Mouse (Mus musculus): ENCODE results near the gene Vasp. TPM values are rescaled to one million over a fixed set of nuclear protein-coding genes. Genes with fewer than 3 reads are reported as not detected.
A peak's percentile ranks its signal among the peaks of the same experiment; 100 is the strongest.

The Vasp gene
- polyA plus RNA-seq, 1 experiment from 2014 or later: 42.4 TPM

DNA sequence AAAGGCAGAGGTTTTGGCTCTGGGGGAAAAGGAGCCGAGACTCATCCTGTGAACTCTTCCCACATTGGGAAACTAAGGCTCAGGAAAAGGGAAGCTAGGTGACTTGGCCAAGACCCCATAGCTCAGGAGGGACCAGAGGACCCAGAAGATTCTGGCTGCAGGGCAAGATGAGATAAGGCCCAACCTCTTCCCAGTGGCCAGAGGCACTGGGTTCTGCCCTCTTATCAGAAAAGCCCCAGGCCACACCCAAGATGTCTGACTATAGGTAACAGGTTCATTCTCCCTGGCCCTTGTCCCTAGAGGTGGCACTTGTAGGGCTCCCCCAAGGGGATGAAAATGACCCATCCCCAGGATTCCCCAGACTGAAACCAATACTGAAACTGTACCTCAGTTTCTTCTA, 24.8 kb downstream of the Vasp start:
- peak overlapping the region; percentile 72 for H3K27ac ChIP-seq (replicated peaks)
- H3K4me1 ChIP-seq (replicated peaks): peaks cover 49% of the 10 kb centered on the region
- no peaks in the 10 kb centered on the region for H3K27me3 ChIP-seq
- peaks cover 31% of the 10 kb centered on the region for H3K36me3 ChIP-seq (replicated peaks)
- no peaks in the 10 kb centered on the region for H3K9me3 ChIP-seq (replicated peaks)
- no peak overlapping the region for H3K9ac ChIP-seq
- ATAC-seq (ENCODE audit: insufficient read depth): peak; percentile 79
- WGBS (ENCODE audit: insufficient replicate concordance): 72% methylated on average over 1 of the region's 1 CpGs
- no peak overlapping the region for H3K4me3 ChIP-seq (replicated peaks)
- peak overlapping the region; percentile 43 for H3K4me2 ChIP-seq

- Histone ChIP-seq H3K36me3 (replicated peaks) (peaks cover 35% of the 10 kb centered on the region), H3K27me3 (no peaks in the 10 kb centered on the region), H3K4me1 (replicated peaks) (peaks cover 65% of the 10 kb centered on the region), H3K27ac (replicated peaks) (0 out of 2 replicates have a peak overlapping the region, but pooled peaks have one; percentile 12), H3K4me2 (no peak overlapping the region), H3K4me3 (replicated peaks) (no peak overlapping the region), H3K9me3 (replicated peaks) (no peaks in the 10 kb centered on the region), H3K9ac (no peak overlapping the region)
- ATAC-seq (ENCODE audit: insufficient read depth): no peak
- WGBS (ENCODE audit: insufficient replicate concordance): 69% methylated on average over 3 of the region's 3 CpGs
These were observed 26.5 kb downstream of the Vasp start for GRCm38 (mm10) chr7:19245083-19245482.

- Histone ChIP-seq H3K36me3 (replicated peaks) (peaks cover 35% of the 10 kb centered on the region), H3K27me3 (no peaks in the 10 kb centered on the region), H3K4me2 (no peak overlapping the region), H3K27ac (replicated peaks) (peak overlapping the region; percentile 38), H3K9ac (no peak overlapping the region), H3K4me3 (replicated peaks) (no peak overlapping the region), H3K4me1 (replicated peaks) (peaks cover 77% of the 10 kb centered on the region), H3K9me3 (replicated peaks) (no peaks in the 10 kb centered on the region)
- WGBS (ENCODE audit: insufficient replicate concordance): 82% methylated on average over 5 of the region's 5 CpGs
- no peak for ATAC-seq (ENCODE audit: insufficient read depth)
These were observed 27.8 kb downstream of the Vasp start for GRCm38 (mm10) chr7:19243858-19244257.

GRCm38 (mm10) chr7:19242005-19242404, 29.6 kb downstream of the Vasp start:
- ATAC-seq (ENCODE audit: insufficient read depth): no peak
- H3K27ac ChIP-seq (replicated peaks): no peak overlapping the region
- H3K9ac ChIP-seq: no peak overlapping the region
- H3K4me1 ChIP-seq (replicated peaks): peaks cover 87% of the 10 kb centered on the region
- H3K9me3 ChIP-seq (replicated peaks): no peaks in the 10 kb centered on the region
- 81% methylated on average over 1 of the region's 1 CpGs for WGBS (ENCODE audit: insufficient replicate concordance)
- peaks cover 26% of the 10 kb centered on the region for H3K36me3 ChIP-seq (replicated peaks)
- H3K4me2 ChIP-seq: no peak overlapping the region
- no peak overlapping the region for H3K4me3 ChIP-seq (replicated peaks)
- no peaks in the 10 kb centered on the region for H3K27me3 ChIP-seq

DNA sequence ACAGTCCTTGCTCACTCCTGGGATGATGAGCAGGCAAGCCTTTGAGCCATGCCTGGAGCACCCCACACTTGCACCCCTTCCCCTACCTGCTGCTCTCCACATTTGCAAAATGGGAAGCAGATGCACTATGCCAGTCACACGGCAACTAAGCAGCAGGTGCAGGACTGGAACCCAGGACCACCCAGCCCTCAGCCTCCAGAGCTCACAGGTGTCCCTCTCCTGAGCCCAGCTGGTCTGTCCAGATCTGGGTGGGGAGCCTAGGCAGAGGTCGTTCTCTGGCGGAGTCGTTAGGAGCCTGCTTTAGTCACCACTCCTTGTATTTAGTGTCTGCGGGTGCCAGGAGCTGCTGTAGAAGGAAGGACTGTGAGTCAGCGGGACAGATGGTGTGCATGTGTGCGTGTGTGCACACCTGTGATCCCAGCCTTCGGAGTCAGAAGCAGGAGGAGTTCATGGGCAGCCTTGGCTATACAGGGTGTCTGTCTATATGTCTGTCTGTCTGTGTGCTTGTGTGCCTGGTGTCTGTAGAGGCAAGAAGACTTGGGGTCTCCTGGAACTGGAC, 30.6 kb downstream of the Vasp start:
- Histone ChIP-seq H3K4me3 (replicated peaks) (no peak overlapping the region), H3K27ac (replicated peaks) (peak overlapping the region; percentile 89), H3K9me3 (replicated peaks) (no peaks in the 10 kb centered on the region), H3K27me3 (no peaks in the 10 kb centered on the region), H3K4me1 (replicated peaks) (peaks cover 87% of the 10 kb centered on the region), H3K4me2 (peak overlapping the region; percentile 56), H3K9ac (no peak overlapping the region), H3K36me3 (replicated peaks) (peaks cover 23% of the 10 kb centered on the region)
- WGBS (ENCODE audit: insufficient replicate concordance): 82% methylated on average over 8 of the region's 8 CpGs
- ATAC-seq (ENCODE audit: insufficient read depth): no peak

- Histone ChIP-seq H3K4me2 (peak overlapping the region; percentile 56), H3K9ac (peak overlapping the region; percentile 37), H3K36me3 (replicated peaks) (peaks cover 13% of the 10 kb centered on the region; the same call in 1 of the 2 replicates), H3K4me3 (replicated peaks) (peak overlapping the region; percentile 9), H3K27me3 (no peaks in the 10 kb centered on the region), H3K4me1 (replicated peaks) (peaks cover 87% of the 10 kb centered on the region), H3K9me3 (replicated peaks) (no peaks in the 10 kb centered on the region), H3K27ac (replicated peaks) (peak overlapping the region; percentile 89)
- 22% methylated on average over 3 of the region's 4 CpGs for WGBS (ENCODE audit: insufficient replicate concordance)
- ATAC-seq (ENCODE audit: insufficient read depth): peak; percentile 92
These were observed 31.6 kb downstream of the Vasp start for GRCm38 (mm10) chr7:19239986-19240385.

GRCm38 (mm10) chr7:19239423-19239822, 32.2 kb downstream of the Vasp start:
- 0% methylated on average over 1 of the region's 1 CpGs for WGBS (ENCODE audit: insufficient replicate concordance)
- Histone ChIP-seq H3K9ac (peak overlapping the region; percentile 37), H3K9me3 (replicated peaks) (no peaks in the 10 kb centered on the region), H3K4me3 (replicated peaks) (peak overlapping the region; percentile 9; the same call in 1 of the 2 replicates), H3K4me1 (replicated peaks) (peaks cover 87% of the 10 kb centered on the region), H3K27me3 (no peaks in the 10 kb centered on the region), H3K36me3 (replicated peaks) (0 out of 2 replicates have a peak, but pooled peaks cover 11% of the 10 kb centered on the region), H3K27ac (replicated peaks) (peak overlapping the region; percentile 89), H3K4me2 (peak overlapping the region; percentile 56)
- ATAC-seq (ENCODE audit: insufficient read depth): peak; percentile 93

- no peak for ATAC-seq (ENCODE audit: insufficient read depth)
- peak overlapping the region; percentile 70 for H3K27ac ChIP-seq (replicated peaks)
- no peak overlapping the region for H3K4me3 ChIP-seq (replicated peaks)
- H3K4me2 ChIP-seq: no peak overlapping the region
- WGBS (ENCODE audit: insufficient replicate concordance): 98% methylated on average over 4 of the region's 4 CpGs
- H3K36me3 ChIP-seq (replicated peaks): peaks cover 13% of the 10 kb centered on the region; the same call in 1 of the 2 replicates
- no peaks in the 10 kb centered on the region for H3K27me3 ChIP-seq
- H3K9me3 ChIP-seq (replicated peaks): no peaks in the 10 kb centered on the region
- no peak overlapping the region for H3K9ac ChIP-seq
- peaks cover 79% of the 10 kb centered on the region for H3K4me1 ChIP-seq (replicated peaks)
These were observed 33.3 kb downstream of the Vasp start for GRCm38 (mm10) chr7:19238344-19238743.

DNA sequence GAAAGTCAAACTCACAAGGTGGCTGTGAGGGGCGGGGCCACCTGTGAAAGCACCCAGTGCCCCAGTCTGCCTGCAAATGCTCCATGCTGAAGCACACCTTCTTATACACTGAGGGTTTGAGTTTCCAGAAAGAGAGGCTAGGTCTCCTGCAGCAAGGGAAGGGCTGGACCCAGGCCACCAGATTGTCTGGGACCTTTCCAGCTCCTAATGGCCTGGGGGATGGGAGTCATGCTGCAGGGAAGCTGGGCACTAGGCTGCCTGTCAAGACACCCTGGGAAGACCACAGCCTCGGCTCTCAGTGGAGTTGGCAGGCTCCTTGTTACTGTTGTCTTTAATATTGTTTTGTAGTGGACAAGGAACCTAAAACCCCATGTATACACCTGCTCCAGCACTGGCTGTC, 35.2 kb downstream of the Vasp start:
- no peak overlapping the region for H3K4me2 ChIP-seq
- 80% methylated on average over 2 of the region's 2 CpGs for WGBS (ENCODE audit: insufficient replicate concordance)
- H3K9ac ChIP-seq: no peak overlapping the region
- peaks cover 89% of the 10 kb centered on the region for H3K4me1 ChIP-seq (replicated peaks)
- H3K27me3 ChIP-seq: no peaks in the 10 kb centered on the region
- ATAC-seq (ENCODE audit: insufficient read depth): no peak
- H3K9me3 ChIP-seq (replicated peaks): no peaks in the 10 kb centered on the region
- no peak overlapping the region for H3K4me3 ChIP-seq (replicated peaks)
- H3K27ac ChIP-seq (replicated peaks): no peak overlapping the region
- H3K36me3 ChIP-seq (replicated peaks): peaks cover 11% of the 10 kb centered on the region; the same call in 1 of the 2 replicates

GRCm38 (mm10) chr7:19235092-19235671, 36.4 kb downstream of the Vasp start:
- peaks cover 15% of the 10 kb centered on the region for H3K36me3 ChIP-seq (replicated peaks)
- no peaks in the 10 kb centered on the region for H3K27me3 ChIP-seq
- H3K9ac ChIP-seq: no peak overlapping the region
- no peak for ATAC-seq (ENCODE audit: insufficient read depth)
- H3K27ac ChIP-seq (replicated peaks): peak overlapping the region; percentile 11; the same call in 1 of the 2 replicates
- H3K4me1 ChIP-seq (replicated peaks): peaks cover 83% of the 10 kb centered on the region
- no peak overlapping the region for H3K4me2 ChIP-seq
- no peaks in the 10 kb centered on the region for H3K9me3 ChIP-seq (replicated peaks)
- no peak overlapping the region for H3K4me3 ChIP-seq (replicated peaks)
- WGBS (ENCODE audit: insufficient replicate concordance): 64% methylated on average over 2 of the region's 2 CpGs

GRCm38 (mm10) chr7:19234652-19235051, 37.0 kb downstream of the Vasp start:
- Histone ChIP-seq H3K9me3 (replicated peaks) (no peaks in the 10 kb centered on the region), H3K9ac (no peak overlapping the region), H3K4me3 (replicated peaks) (no peak overlapping the region), H3K4me2 (no peak overlapping the region), H3K27ac (replicated peaks) (peak overlapping the region; percentile 11; the same call in 1 of the 2 replicates), H3K27me3 (no peaks in the 10 kb centered on the region), H3K4me1 (replicated peaks) (peaks cover 83% of the 10 kb centered on the region), H3K36me3 (replicated peaks) (peaks cover 15% of the 10 kb centered on the region)
- ATAC-seq (ENCODE audit: insufficient read depth): no peak
- WGBS (ENCODE audit: insufficient replicate concordance): 59% methylated on average over 5 of the region's 5 CpGs
